Mouse (Mus musculus) bone marrow, adult 2 months (tissue): Measurements from ENCODE around the gene Fam219b. TPM values are rescaled to one million over a fixed set of nuclear protein-coding genes. Genes with fewer than 3 reads are reported as not detected.

Experiments
- H3K27ac ChIP-seq: fragments of 200-500 bp; 2 replicates; pipeline ENCODE4 v1.5.1; 2012; ENCODE audit warnings: low read depth, mild to moderate bottlenecking, control low read depth, inconsistent platforms, low read length; ENCODE audit not compliant: control insufficient read depth, poor library complexity, insufficient read depth
- H3K4me1 ChIP-seq: fragments of 200-500 bp; 2 replicates; pipeline ENCODE4 v1.6.1; 2011; ENCODE audit warnings: low read length; ENCODE audit not compliant: control insufficient read depth, insufficient read depth
- H3K4me3 ChIP-seq: fragments of 200-500 bp; replicated peaks from 2 replicates; pipeline ENCODE3; 2011; ENCODE audit warnings: mild to moderate bottlenecking, low read depth, low read length, control low read depth; ENCODE audit not compliant: control insufficient read depth
- CTCF ChIP-seq: fragments of 200-500 bp; IDR thresholded peaks from 2 replicates; pipeline ENCODE4 v1.5.1; 2011; ENCODE audit warnings: low read length, control low read depth; ENCODE audit not compliant: control insufficient read depth, insufficient read depth
- POLR2A ChIP-seq: fragments of 200-500 bp; IDR thresholded peaks from 2 replicates; pipeline ENCODE4 v1.6.1; 2011; ENCODE audit warnings: low read depth, mild to moderate bottlenecking, control low read depth, low read length, borderline replicate concordance; ENCODE audit not compliant: control insufficient read depth
- WGBS: fragments of 180-500 bp; shearing (Covaris S2); methylation state at CpG from one replicate; pipeline ENCODE4 v1.1.7; 2018; 5-methylcytosine and 5-hydroxymethylcytosine counted together
- polyA plus RNA-seq: library from polyadenylated mRNA; stranded (reverse); fragments of >200 nt; gene quantifications from 2 replicates; pipeline ENCODE4 v1.2.4, GENCODE M21; 2011; ENCODE audit warnings: low replicate concordance; ENCODE audit not compliant: missing spikeins, insufficient read depth, insufficient read length

The Fam219b gene
- polyA plus RNA-seq, 1 experiment = 10.3 TPM

DNA sequence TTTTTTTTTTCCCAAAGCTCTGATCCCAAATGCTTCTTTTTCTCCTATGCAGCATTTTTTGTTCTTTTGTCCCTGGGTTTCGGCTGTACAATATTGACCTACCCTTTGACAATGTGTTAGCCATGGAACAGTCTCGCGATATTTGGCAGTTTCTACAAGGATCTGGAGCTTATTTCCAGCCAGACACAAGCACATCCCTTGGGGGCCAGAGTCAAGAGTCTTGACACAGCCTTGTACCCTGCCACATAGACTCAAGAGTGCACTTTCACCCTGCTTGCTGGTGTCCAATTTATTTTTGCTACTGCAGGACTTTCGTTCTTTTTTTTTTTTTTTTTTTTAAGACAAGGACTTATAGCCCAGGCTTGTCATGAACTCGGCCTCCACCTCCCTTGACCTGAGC lies 966 bp upstream of the Fam219b start:
- Histone ChIP-seq H3K4me1 (peaks cover 2% of the 10 kb centered on the region), H3K4me3 (no peak overlapping the region), H3K27ac (no peak overlapping the region)
- WGBS = 86% methylated on average over 5 of the region's 5 CpGs
- TF ChIP-seq POLR2A (no peak), CTCF (no peak)

DNA sequence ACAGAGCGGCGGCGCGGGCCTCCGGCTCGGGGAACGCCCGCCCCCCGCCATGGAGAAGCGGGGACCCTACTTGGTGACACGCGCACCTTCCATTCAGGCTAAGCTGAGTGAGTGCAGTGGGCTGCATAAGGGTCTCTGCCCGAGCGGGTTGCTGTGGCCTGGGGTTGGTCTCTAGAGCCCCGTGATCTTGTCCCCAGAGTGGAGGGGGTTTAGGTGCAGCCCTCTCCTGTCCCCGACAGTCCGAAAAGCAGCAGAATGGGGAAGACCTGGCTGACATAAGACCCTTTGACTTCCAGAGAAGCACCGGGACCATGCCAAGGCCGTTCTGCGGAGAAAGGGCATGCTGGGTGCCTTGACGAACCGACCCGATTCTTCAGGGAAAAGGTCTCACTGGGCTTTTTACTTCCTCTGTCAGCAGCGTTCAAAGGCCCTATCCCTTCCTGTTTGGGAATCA lies 427 bp downstream of the Fam219b start:
- no peak for TF ChIP-seq CTCF
- TF ChIP-seq POLR2A = no peak
- Histone ChIP-seq H3K4me3 (peak overlapping the region; percentile 89), H3K27ac (peak overlapping the region; percentile 68), H3K4me1 (peaks cover 2% of the 10 kb centered on the region)
- under 1% methylated on average over 24 of the region's 24 CpGs for WGBS

DNA sequence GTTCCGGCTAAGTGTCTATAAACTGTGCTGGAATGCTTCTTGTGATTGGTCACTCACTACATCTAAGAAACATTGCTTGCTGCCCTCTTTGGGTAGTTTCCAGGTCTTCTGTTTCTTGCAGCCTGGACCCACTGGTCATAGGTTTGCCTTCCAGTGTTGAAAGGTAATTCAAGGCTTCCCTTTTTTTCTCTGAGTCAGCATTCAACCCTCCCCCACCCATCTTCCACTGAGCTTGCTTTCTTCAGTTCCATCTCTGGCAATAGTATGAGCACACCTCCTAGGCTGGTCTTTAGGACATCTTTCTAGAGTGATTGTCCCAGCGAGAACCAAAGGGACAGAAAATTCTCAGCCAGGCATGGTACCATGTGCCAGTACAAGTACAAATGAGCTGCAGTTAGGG lies 2.2 kb downstream of the Fam219b start:
- Histone ChIP-seq H3K4me1 (peaks cover 2% of the 10 kb centered on the region), H3K27ac (no peak overlapping the region), H3K4me3 (no peak overlapping the region)
- TF ChIP-seq CTCF (no peak), POLR2A (no peak)
- 81% methylated on average over 2 of the region's 2 CpGs for WGBS

DNA sequence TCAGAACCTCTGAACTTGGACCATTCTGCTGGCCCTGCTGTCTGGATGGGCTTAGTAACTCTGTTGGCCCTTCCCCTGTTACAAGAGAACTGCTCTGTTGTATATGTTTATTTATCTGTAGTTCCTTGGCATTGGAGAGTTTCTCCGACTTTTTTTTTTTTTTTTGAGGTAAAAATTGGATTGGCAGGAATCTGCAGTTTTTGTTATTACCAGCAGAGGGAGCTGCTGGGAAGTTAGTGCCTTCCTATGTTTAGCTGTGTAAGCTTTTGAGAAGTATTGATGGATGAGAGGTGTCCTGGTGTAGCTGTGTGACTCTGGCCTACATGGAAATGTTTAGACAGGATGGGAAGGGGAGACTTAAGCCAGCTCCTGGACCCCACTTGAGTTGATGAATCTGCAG lies 4.0 kb downstream of the Fam219b start:
- WGBS = 3% methylated on average over 1 of the region's 1 CpGs
- H3K4me3 ChIP-seq = no peak overlapping the region
- no peak overlapping the region for H3K27ac ChIP-seq
- no peak for TF ChIP-seq CTCF
- no peak for TF ChIP-seq POLR2A
- H3K4me1 ChIP-seq = peaks cover 2% of the 10 kb centered on the region

DNA sequence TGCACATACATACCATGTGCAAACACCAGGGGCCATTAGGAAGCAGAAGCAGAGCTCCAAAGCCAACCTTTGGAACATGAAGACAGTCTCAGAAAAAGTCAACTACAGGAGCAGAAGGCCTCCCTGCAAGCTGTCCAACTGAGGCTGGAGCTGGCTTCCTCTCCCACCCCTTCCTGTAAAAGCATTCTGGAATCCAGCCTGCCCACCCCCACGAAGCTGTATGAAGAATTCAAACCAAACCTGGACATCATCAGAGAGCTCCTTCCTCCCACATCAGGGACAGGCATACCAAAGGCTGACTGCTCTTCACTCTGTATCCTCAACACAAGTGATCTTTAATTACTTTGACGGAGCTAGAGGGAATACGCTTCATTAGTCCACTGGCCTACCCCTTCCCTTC lies 6.6 kb downstream of the Fam219b start:
- WGBS = 77% methylated on average over 3 of the region's 3 CpGs
- Histone ChIP-seq H3K4me3 (no peak overlapping the region), H3K4me1 (peaks cover 2% of the 10 kb centered on the region), H3K27ac (no peak overlapping the region)
- TF ChIP-seq CTCF = no peak

DNA sequence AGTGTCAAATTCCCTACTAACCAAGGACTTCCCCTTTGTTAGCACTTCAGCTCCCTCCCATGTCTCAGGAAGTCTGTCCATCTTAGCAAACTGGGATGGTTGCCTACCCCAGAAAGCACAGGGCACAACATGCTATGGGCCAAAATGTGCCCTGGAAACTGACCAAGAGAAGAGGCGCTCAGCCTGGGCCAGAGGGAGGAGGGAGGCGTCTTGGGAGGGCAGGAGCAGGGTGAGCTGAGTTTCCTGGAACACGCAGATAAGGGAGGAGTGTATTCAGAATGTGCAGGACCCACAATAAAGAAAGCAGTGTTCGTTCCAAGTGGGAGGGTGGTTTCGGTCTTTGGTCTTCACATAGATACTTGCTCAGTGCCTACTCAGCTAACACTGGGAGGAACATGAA lies 10.0 kb downstream of the Fam219b start:
- 70% methylated on average over 5 of the region's 5 CpGs for WGBS
- Histone ChIP-seq H3K4me1 (peaks cover 3% of the 10 kb centered on the region; the same call in 1 of the 2 replicates), H3K27ac (no peak overlapping the region), H3K4me3 (no peak overlapping the region)
- no peak for TF ChIP-seq POLR2A

DNA sequence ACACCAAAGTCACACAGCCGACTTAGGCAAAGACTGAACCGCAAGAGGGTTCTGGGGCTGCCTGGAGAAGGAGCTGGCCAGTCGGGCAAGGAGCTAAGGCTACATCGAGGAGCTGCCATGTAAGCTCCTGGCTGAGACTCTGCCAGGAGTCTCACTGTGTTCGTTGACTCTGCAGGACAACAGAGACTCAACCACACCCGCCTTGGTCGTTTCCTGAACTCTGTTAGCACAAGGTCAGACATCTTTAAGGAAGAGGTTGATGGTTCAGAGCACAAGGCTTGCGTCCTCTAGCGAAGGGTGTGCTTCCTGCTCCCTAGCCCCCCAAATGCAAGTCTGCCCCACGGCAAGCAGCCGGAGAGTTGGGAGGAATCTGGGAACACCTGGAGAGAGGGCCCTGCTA lies 10.5 kb downstream of the Fam219b start:
- Histone ChIP-seq H3K27ac (no peak overlapping the region; the same call in 1 of the 2 replicates), H3K4me3 (no peak overlapping the region), H3K4me1 (peaks cover 3% of the 10 kb centered on the region; the same call in 1 of the 2 replicates)
- no peak for TF ChIP-seq POLR2A
- no peak for TF ChIP-seq CTCF
- WGBS = 80% methylated on average over 11 of the region's 11 CpGs

DNA sequence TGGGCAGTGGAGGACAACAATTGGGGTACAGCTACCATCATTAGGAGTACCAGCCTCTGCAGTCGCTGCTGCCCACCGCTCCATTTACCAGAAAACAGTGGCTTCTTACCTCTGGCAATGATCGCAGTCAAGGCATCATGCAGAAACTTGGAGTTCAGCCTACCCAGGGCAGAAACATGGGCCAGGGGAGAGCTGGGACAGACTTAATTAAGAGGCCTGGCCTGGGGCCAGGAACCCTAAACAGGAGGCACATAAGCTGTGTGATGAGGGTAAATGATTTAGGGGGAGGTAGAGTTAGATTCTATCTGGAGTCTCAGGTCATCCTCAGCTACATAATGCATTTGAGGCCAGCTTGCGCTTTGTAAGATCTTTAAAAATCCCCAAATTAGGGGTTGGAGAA lies 11.9 kb downstream of the Fam219b start:
- Histone ChIP-seq H3K4me1 (peaks cover 3% of the 10 kb centered on the region; the same call in 1 of the 2 replicates), H3K4me3 (no peak overlapping the region), H3K27ac (no peak overlapping the region)
- TF ChIP-seq POLR2A (no peak), CTCF (no peak)
- WGBS = 93% methylated on average over 4 of the region's 4 CpGs

DNA sequence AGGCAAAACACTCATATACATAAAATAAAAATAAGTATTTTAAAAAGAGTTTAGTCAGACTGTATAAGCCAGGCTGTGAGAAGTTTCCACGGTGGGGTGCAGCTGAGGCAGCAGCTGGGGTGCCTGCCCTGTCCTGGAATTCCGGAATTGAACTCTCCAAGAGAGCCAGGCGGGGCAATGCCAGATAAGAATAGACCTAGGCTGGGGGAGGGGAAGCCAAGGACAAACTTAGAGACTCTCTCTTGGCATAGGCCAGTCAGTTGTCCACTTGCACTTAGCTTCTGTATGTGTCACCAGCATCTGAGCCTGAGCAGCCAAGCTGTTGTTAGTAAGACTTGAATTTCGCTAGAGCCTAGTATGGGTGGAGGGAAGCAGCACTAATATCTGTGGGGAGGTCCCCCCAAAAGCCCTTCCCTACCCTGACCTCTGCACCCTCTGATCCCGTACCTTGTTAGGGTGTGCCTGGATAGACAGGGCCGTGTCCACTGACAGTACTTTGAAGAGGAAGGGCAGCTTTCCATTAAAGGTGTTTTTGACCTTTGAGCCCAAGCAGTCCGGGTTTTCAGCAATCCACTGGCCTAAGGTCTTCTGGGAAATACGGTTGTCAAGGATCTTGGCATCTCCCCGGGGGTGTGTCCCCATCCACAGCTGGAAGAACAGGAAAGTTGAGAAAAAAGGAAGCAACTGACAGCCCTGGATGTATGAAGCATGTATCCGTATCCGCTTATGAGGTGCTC lies 13.0 kb downstream of the Fam219b start:
- WGBS = 85% methylated on average over 11 of the region's 11 CpGs
- no peak overlapping the region for H3K4me3 ChIP-seq
- no peak for TF ChIP-seq CTCF
- TF ChIP-seq POLR2A = no peak
- no peak overlapping the region for H3K27ac ChIP-seq
- H3K4me1 ChIP-seq = peaks cover 3% of the 10 kb centered on the region; the same call in 1 of the 2 replicates
